Mouse (Mus musculus): Measurements from ENCODE around the gene Pi4ka. TPM values are rescaled to one million over a fixed set of nuclear protein-coding genes. Genes with fewer than 3 reads are reported as not detected.

Gene Pi4ka
- polyA plus RNA-seq (2015; fragmentation: Nextera tagmentation; extraction: Ambion mirVana) = 32.7 and 35.7 TPM in 2 replicates

GRCm38 (mm10) chr16:17405736-17406443 lies at the start of gene Pi4ka, which contains the start of gene Snap29:
Gene Pi4ka (minus strand): TSS chr16:17406314.
Gene Snap29 (plus strand): TSS chr16:17405986.
- ATAC-seq (ENCODE audit: insufficient read depth, low FRiP score) = peak; percentile 98

GRCm38 (mm10) chr16:17452373-17452715 lies 46.2 kb upstream of the Pi4ka start:
- Histone ChIP-seq H3K4me1 (ENCODE audit: control insufficient read depth, insufficient read depth, low read length) (peaks cover 14% of the 10 kb centered on the region), H3K27ac (ENCODE audit: low read length) (peak overlapping the region; percentile 96), H3K36me3 (ENCODE audit: control insufficient read depth, insufficient read depth, low read length) (peaks cover 12% of the 10 kb centered on the region), H3K4me2 (ENCODE audit: low read depth, low read length) (peak overlapping the region; percentile 78), H3K27me3 (ENCODE audit: control insufficient read depth, insufficient read depth, low read length) (no peaks in the 10 kb centered on the region), H3K9ac (ENCODE audit: low read length) (peak overlapping the region; percentile 97), H3K4me3 (replicated peaks; ENCODE audit: low read length) (peak overlapping the region; percentile 93), H3K9me3 (replicated peaks; ENCODE audit: control insufficient read depth, low read length) (no peaks in the 10 kb centered on the region)
- ATAC-seq (ENCODE audit: insufficient read depth, low FRiP score) = peak; percentile 22
- 0% methylated on average over 24 of the region's 24 CpGs for WGBS

More at GRCm38 (mm10) chr16:17405736-17406443, at the start of gene Pi4ka, which contains the start of gene Snap29:
- Histone ChIP-seq H3K4me1 (ENCODE audit: control insufficient read depth, insufficient read depth, low read length) (peaks cover 17% of the 10 kb centered on the region), H3K27me3 (ENCODE audit: control insufficient read depth, insufficient read depth, low read length) (no peaks in the 10 kb centered on the region), H3K27ac (ENCODE audit: low read length) (peak within 1 kb of the TSS; percentile 72; the same call in 1 of the 2 replicates), H3K9ac (ENCODE audit: low read length) (peak within 1 kb of the TSS; percentile 88), H3K4me2 (ENCODE audit: low read depth, low read length) (peak within 1 kb of the TSS; percentile 69), H3K9me3 (replicated peaks; ENCODE audit: control insufficient read depth, low read length) (no peaks in the 10 kb centered on the region), H3K36me3 (ENCODE audit: control insufficient read depth, insufficient read depth, low read length) (no peaks in the 10 kb centered on the region; the same call in 1 of the 2 replicates), H3K4me3 (replicated peaks; ENCODE audit: low read length) (peak within 1 kb of the TSS; percentile 82)
- under 1% methylated on average over 69 of the region's 69 CpGs for WGBS

GRCm38 (mm10) chr16:17451541-17452372 lies 45.6 kb upstream of the Pi4ka start, which contains the start of gene Crkl:
Gene Crkl (plus strand): TSS chr16:17451987.
- Histone ChIP-seq H3K27me3 (ENCODE audit: control insufficient read depth, insufficient read depth, low read length) (no peaks in the 10 kb centered on the region), H3K36me3 (ENCODE audit: control insufficient read depth, insufficient read depth, low read length) (peaks cover 8% of the 10 kb centered on the region), H3K9me3 (replicated peaks; ENCODE audit: control insufficient read depth, low read length) (no peaks in the 10 kb centered on the region), H3K9ac (ENCODE audit: low read length) (peak within 1 kb of the TSS; percentile 97), H3K4me1 (ENCODE audit: control insufficient read depth, insufficient read depth, low read length) (peaks cover 14% of the 10 kb centered on the region), H3K4me2 (ENCODE audit: low read depth, low read length) (peak within 1 kb of the TSS; percentile 78), H3K27ac (ENCODE audit: low read length) (peak within 1 kb of the TSS; percentile 96), H3K4me3 (replicated peaks; ENCODE audit: low read length) (peak within 1 kb of the TSS; percentile 93)
- WGBS = under 1% methylated on average over 63 of the region's 63 CpGs
- peak; percentile 98 for ATAC-seq (ENCODE audit: insufficient read depth, low FRiP score)

- Histone ChIP-seq H3K9ac (ENCODE audit: low read length) (no peak overlapping the region), H3K4me2 (ENCODE audit: low read depth, low read length) (no peak overlapping the region), H3K4me1 (ENCODE audit: control insufficient read depth, insufficient read depth, low read length) (no peaks in the 10 kb centered on the region), H3K27ac (ENCODE audit: low read length) (no peak overlapping the region), H3K36me3 (ENCODE audit: control insufficient read depth, insufficient read depth, low read length) (peaks cover 3% of the 10 kb centered on the region; the same call in 1 of the 2 replicates), H3K27me3 (ENCODE audit: control insufficient read depth, insufficient read depth, low read length) (no peaks in the 10 kb centered on the region), H3K9me3 (replicated peaks; ENCODE audit: control insufficient read depth, low read length) (no peaks in the 10 kb centered on the region), H3K4me3 (replicated peaks; ENCODE audit: low read length) (no peak overlapping the region)
- WGBS = 56% methylated on average over 2 of the region's 2 CpGs
- no peak for ATAC-seq (ENCODE audit: insufficient read depth, low FRiP score)
Observed at GRCm38 (mm10) chr16:17432576-17432975, 26.5 kb upstream of the Pi4ka start.

GRCm38 (mm10) chr16:17423021-17423420 lies 16.9 kb upstream of the Pi4ka start:
- no peak overlapping the region for H3K4me3 ChIP-seq (replicated peaks; ENCODE audit: low read length)
- no peak overlapping the region for H3K9ac ChIP-seq (ENCODE audit: low read length)
- H3K27ac ChIP-seq (ENCODE audit: low read length) = no peak overlapping the region
- no peak for ATAC-seq (ENCODE audit: insufficient read depth, low FRiP score)
- 75% methylated on average over 3 of the region's 3 CpGs for WGBS
- no peaks in the 10 kb centered on the region for H3K4me1 ChIP-seq (ENCODE audit: control insufficient read depth, insufficient read depth, low read length)
- H3K4me2 ChIP-seq (ENCODE audit: low read depth, low read length) = no peak overlapping the region
- peaks cover 6% of the 10 kb centered on the region; the same call in 1 of the 2 replicates for H3K36me3 ChIP-seq (ENCODE audit: control insufficient read depth, insufficient read depth, low read length)
- H3K27me3 ChIP-seq (ENCODE audit: control insufficient read depth, insufficient read depth, low read length) = no peaks in the 10 kb centered on the region
- no peaks in the 10 kb centered on the region for H3K9me3 ChIP-seq (replicated peaks; ENCODE audit: control insufficient read depth, low read length)

GRCm38 (mm10) chr16:17410209-17410608 lies 4.1 kb upstream of the Pi4ka start:
- H3K9ac ChIP-seq (ENCODE audit: low read length) = no peak overlapping the region
- WGBS = 43% methylated on average over 4 of the region's 4 CpGs
- peaks cover 7% of the 10 kb centered on the region for H3K4me1 ChIP-seq (ENCODE audit: control insufficient read depth, insufficient read depth, low read length)
- 0 out of 2 replicates have a peak overlapping the region, but pooled peaks have one; percentile 39 for H3K27ac ChIP-seq (ENCODE audit: low read length)
- no peaks in the 10 kb centered on the region; the same call in 1 of the 2 replicates for H3K36me3 ChIP-seq (ENCODE audit: control insufficient read depth, insufficient read depth, low read length)
- no peak overlapping the region for H3K4me2 ChIP-seq (ENCODE audit: low read depth, low read length)
- H3K9me3 ChIP-seq (replicated peaks; ENCODE audit: control insufficient read depth, low read length) = no peaks in the 10 kb centered on the region
- ATAC-seq (ENCODE audit: insufficient read depth, low FRiP score) = no peak
- H3K27me3 ChIP-seq (ENCODE audit: control insufficient read depth, insufficient read depth, low read length) = no peaks in the 10 kb centered on the region
- no peak overlapping the region for H3K4me3 ChIP-seq (replicated peaks; ENCODE audit: low read length)

GRCm38 (mm10) chr16:17409046-17409445 lies 2.9 kb upstream of the Pi4ka start:
- no peak overlapping the region for H3K9ac ChIP-seq (ENCODE audit: low read length)
- no peak overlapping the region for H3K4me2 ChIP-seq (ENCODE audit: low read depth, low read length)
- WGBS = 93% methylated on average over 2 of the region's 2 CpGs
- H3K27me3 ChIP-seq (ENCODE audit: control insufficient read depth, insufficient read depth, low read length) = no peaks in the 10 kb centered on the region
- no peak for ATAC-seq (ENCODE audit: insufficient read depth, low FRiP score)
- H3K9me3 ChIP-seq (replicated peaks; ENCODE audit: control insufficient read depth, low read length) = no peaks in the 10 kb centered on the region
- H3K4me3 ChIP-seq (replicated peaks; ENCODE audit: low read length) = no peak overlapping the region
- peaks cover 17% of the 10 kb centered on the region for H3K4me1 ChIP-seq (ENCODE audit: control insufficient read depth, insufficient read depth, low read length)
- H3K36me3 ChIP-seq (ENCODE audit: control insufficient read depth, insufficient read depth, low read length) = no peaks in the 10 kb centered on the region; the same call in 1 of the 2 replicates
- H3K27ac ChIP-seq (ENCODE audit: low read length) = peak overlapping the region; percentile 42; the same call in 1 of the 2 replicates

- WGBS = 27% methylated on average over 9 of the region's 9 CpGs
- peak overlapping the region; percentile 88 for H3K9ac ChIP-seq (ENCODE audit: low read length)
- peak overlapping the region; percentile 82 for H3K4me3 ChIP-seq (replicated peaks; ENCODE audit: low read length)
- H3K27me3 ChIP-seq (ENCODE audit: control insufficient read depth, insufficient read depth, low read length) = no peaks in the 10 kb centered on the region
- H3K4me2 ChIP-seq (ENCODE audit: low read depth, low read length) = peak overlapping the region; percentile 66
- no peaks in the 10 kb centered on the region; the same call in 1 of the 2 replicates for H3K36me3 ChIP-seq (ENCODE audit: control insufficient read depth, insufficient read depth, low read length)
- ATAC-seq (ENCODE audit: insufficient read depth, low FRiP score) = no peak
- H3K9me3 ChIP-seq (replicated peaks; ENCODE audit: control insufficient read depth, low read length) = no peaks in the 10 kb centered on the region
- peaks cover 17% of the 10 kb centered on the region for H3K4me1 ChIP-seq (ENCODE audit: control insufficient read depth, insufficient read depth, low read length)
- H3K27ac ChIP-seq (ENCODE audit: low read length) = 0 out of 2 replicates have a peak overlapping the region, but pooled peaks have one; percentile 53
Observed at GRCm38 (mm10) chr16:17406512-17407231, 558 bp upstream of the Pi4ka start.
